Mouse (Mus musculus): ENCODE results near the gene C1qtnf1.

DNA sequence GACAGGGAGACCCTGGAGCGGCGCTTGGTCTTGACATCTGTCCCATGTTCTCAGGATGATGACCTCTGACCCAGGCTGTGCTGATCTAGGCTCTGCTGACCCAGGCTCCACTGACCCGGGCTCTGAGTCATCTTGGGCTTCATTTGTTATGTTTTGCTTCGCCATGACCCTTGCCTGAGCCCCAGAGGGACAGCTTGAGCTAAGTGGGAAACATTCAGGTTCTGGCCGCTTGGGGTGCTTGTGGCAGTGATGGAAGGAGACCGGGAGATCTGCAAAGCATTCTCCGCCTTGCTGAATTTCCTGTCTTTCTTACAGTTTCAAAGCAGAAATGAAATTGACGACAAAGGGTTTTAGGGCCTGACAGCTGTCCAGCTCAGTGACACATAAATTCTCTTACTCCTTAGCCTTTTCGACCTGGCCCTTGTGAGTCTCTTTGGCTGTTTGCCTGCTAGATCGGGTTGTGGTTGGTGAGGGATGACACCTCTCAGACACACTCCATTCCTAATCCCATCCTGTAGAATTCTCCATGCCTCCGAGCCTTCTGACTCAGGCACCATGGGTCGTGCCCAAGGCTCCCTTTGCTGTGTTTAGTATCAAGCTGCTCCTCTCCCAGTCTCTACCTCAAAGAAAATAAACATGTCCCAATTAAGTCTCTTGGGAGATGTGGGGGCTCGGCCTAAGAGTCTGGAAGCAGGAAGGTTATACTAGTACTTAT is 3.2 kb upstream of the C1qtnf1 start:
- TF ChIP-seq CTCF (IDR thresholded peaks at IDR 0.05; ENCODE audit: control insufficient read depth, insufficient read depth, low read length) = no peak
- no peak for TF ChIP-seq POLR2A (IDR thresholded peaks at IDR 0.05; ENCODE audit: borderline replicate concordance, control insufficient read depth, low read depth, low read length)

All from bone marrow, adult 2 months (tissue).